Mouse (Mus musculus) forelimb bud, embryonic 11.5 days (tissue): ENCODE results near the gene Creld1.

Experiments
- DNase-seq: peaks from one replicate; pipeline ENCODE4 v3.0.0-alpha.2; 2012; ENCODE audit warnings: low read depth, low spot score

Gene Creld1

DNA sequence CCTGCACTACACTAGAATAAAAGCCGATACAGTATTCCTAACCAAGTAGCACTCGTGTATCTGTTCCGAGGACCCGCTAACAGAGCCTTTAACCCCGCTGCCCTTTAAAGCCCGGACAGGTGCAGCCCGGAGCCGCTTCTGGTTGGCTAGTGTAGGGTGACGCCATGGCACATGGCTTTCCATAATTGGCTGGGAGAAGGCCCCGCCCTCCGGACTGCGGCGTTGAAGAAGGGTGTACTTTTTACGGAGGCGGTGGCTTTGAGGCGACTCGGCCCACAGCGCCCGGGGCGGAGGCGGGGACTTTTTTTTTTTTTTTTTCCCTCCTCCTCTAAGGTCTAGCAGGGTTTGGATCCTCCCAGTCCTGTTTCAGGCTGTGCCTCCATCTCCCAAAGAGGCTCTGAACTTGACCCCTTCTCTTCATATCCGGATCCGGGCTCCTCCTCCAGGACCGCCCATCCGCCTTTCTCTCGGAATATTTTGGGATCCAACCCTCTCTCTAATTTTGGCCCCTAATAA, at the start of gene Creld1:
Gene Creld1, plus strand, starts transcription at position 198 of the 516 bp plus-strand sequence.
- DNase-seq = peak; percentile 89

DNA sequence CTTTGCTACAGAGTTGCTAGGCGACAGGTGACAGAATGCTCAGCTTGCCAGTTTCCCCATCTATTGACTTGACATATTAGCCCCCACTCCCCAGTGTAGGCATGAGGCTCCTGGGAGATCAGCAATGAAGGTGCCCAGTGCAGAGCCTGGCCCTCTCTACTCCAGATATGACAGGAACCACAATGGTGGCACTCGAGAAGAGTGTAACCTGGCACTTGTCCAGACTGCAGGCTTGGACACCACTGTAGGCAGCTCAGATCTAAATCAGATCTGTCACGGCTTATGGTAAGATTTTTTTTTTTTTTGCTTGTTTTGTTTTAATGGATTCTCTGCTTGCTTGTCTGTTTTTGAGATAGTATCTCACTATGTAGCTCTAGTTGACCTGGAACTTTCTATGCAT, 49.4 kb upstream of the Creld1 start:
- no peak for DNase-seq

DNA sequence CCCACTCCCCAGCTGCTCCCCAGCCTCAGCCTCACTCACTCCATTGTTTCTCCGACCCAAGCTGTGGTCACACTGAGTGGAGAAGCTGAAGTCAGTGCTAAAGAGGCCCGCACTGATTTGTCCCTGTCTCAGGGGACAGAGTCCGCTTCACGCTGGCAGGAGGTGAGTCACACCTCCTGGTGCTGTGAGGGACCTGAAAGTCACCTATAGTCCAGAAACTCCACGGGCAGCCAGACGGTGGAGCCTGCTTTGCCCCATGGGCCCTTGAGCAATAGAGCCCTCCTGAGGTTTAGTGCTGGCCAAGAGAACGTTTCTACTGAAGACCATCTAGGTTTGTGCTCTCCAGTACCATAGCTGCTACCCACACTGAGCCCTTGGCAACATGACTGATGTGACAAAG, 48.4 kb upstream of the Creld1 start:
- DNase-seq = no peak

DNA sequence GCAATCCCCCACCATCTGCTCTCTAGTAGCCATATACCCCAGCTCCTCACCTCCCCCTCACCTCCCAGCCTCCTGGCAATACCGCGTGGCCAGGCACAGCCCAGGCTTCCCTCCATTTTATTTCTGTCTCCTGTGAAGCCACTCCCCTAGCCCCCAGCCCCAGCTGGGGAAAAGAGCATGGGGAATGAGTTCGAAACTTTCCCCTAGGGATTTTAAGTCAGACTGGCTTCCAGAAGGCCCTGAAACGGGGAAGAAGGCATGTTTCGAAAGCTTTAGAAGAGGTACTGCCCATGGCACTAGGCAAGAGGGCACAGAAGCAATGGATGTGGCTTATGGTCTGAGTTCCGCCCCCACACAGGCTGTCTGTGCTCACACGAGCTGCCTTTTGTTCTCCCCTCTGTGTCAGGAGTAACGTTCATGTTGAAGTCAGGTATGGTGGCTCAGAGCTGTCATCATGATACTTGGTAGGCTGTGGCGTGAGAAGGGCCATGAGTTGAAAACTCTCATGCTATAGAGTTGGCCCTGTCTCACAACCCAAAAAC, 47.4 kb upstream of the Creld1 start, which contains the start of gene Cidec:
Gene Cidec, minus strand, starts transcription at position 97 of the 542 bp plus-strand sequence.
- no peak for DNase-seq

DNA sequence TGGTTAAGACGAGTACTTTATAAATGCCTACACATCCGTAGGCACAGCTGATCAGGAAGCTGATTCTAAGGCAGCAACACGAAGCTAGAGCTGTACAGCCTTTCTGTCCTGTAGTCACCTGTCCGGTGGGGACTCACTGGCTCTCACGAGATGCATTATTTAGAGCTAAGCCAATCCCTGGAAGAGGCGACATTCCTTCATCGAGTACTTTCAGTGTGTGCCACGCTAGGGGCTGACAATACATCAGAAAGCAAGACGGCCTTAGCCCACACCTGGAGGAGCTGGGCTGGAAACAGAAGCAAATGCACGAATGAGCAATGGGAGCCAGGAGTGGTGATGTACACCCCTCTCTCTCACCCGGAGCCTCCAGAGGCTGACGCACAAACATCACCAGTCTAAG, 46.0 kb upstream of the Creld1 start:
- no peak for DNase-seq

DNA sequence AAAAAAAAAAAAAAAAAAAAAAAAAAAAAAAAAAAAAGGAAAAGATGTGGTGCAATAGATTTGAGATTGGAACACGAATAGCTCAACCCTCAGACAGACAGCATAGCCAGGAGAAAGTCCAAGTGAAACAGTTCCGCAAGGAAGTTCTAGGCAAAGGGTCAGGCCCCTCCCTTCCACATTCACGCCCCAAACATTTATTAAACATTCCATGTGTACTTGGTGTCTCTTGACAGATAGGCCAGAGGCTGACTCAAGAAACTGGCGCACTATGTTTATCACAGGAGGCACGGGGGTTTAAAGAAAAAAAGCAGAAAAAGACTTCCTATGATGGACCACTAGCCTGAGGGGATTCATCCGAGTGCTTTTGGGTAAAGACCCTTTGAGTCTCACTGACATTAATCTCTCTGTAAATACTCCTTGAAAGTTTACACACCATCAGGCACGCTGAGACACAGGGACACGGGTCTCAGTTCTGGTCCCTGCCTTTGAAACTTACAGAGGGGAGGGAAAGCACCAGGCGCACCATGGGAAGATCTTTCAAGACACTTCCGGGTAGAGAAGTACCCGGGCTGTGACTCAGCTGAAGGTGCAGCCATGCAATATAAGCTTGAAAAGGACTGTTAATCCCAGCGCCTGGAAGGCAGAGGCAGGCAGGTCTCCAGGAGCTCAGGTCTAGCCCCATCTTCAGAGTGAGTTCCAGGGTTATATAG, 44.2 kb upstream of the Creld1 start:
- no peak for DNase-seq

DNA sequence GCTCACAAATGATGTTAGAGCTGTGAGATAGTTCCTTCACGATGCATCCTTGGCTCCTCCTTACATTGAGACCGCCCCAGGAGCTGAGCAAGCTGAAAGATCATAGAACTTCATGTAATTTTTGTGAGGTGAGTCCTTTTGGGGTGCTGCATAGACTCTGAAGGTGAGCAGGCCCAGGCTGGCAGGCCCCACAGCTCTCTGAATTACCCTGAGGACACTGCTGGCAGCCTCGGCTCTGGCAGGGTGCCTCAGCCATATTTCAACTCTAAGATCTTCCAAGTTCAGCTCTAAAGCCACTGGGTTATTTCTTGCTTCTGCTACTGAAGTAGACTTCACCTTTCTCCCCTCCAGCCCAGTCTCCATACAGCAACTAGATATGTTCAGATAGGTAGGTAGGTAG, 42.4 kb upstream of the Creld1 start:
- DNase-seq = no peak

DNA sequence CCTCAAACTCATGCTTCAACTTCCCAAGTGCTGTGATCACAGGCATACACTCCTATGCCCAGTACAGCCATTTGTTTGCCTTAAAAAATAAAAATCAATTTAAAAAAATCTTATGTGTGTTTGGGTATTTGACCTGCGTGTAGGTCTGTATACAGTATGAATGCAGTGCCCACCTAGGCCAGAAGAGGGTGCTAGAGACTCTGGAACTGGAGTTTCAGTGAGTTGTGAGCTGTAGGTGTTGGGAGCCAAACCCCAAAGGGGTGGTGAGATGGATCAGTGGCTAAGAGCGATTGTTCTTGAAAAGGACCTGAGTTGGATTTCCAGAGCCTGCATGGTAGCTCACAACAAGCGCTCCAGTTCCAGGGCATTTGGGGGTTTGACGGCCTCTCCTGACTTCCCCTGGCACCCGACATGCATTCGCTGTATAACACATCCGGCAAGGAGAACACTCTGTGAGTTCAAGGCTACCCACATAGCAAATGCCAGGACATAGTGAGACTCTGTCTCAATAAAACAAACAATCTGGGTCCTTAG, 41.9 kb upstream of the Creld1 start:
- DNase-seq = peak; percentile 77

DNA sequence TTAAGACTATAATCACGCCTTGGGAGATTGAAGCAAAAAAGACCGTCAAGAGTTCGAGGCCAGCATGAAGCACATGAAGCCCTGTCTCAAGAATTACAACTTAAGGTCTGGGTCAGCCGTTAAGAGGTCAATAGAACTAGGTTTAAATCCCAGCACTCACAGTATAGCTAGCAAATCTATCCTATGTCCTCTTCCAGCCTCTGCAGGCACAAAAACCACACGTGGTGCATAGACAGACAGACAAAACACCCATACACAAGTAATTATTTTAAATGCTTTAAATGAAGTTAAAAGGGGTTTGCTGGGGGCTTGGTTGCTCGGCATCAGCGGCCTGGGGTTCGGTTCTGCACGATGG, 41.0 kb upstream of the Creld1 start:
- DNase-seq = no peak

DNA sequence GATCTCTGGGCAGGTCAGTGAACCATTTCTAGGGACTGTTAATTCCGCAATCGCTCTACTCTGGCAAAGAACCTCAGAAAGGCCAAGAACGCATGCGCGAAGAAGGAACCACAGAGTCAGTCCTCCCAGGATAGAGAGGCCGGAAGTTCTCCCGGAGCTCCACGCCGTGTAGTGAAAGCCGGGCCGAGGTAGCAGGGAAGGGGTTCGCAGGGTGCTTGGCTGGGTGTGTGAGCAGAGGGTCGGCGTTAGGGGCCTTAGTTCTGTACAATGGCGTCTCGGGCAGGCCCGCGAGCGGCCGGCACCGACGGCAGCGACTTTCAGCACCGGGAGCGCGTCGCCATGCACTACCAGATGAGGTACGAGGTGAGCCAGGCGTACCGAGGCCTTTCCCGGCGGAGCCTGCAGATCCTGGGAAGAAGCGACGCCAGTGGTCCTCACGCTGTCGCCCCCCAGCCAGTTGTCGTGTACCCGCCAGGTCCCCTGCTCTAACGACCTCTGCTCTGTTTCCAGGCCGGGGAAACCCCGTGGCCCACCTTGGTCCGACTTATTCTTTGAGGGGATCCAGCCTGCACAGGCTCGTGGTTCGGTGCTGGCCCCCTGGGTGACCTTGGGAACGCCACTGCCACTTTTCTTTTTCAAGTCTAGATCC, 40.5 kb upstream of the Creld1 start, which contains the start of gene Jagn1:
Gene Jagn1, plus strand, starts transcription at position 128 of the 649 bp plus-strand sequence.
- DNase-seq = peak; percentile 91

DNA sequence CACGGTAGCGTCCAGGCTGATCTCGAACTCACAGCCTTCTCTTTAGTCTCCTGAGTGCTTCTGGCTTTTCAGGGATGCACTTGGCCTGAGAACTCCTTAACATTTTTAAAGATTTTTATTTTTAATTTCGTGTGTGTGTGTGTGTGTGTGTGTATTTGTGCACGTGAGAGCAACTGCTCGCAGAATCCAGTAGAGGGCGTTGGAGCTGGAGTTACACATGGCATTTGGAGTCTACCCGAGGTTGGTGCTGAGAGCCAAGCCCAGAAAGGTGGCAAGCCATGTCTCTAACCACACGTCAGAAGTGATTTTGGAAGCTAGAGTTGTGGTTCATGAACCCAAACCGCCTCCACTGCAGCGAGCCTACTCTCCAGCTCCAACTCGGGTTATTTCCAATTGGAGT, 40.0 kb upstream of the Creld1 start:
- DNase-seq = no peak

DNA sequence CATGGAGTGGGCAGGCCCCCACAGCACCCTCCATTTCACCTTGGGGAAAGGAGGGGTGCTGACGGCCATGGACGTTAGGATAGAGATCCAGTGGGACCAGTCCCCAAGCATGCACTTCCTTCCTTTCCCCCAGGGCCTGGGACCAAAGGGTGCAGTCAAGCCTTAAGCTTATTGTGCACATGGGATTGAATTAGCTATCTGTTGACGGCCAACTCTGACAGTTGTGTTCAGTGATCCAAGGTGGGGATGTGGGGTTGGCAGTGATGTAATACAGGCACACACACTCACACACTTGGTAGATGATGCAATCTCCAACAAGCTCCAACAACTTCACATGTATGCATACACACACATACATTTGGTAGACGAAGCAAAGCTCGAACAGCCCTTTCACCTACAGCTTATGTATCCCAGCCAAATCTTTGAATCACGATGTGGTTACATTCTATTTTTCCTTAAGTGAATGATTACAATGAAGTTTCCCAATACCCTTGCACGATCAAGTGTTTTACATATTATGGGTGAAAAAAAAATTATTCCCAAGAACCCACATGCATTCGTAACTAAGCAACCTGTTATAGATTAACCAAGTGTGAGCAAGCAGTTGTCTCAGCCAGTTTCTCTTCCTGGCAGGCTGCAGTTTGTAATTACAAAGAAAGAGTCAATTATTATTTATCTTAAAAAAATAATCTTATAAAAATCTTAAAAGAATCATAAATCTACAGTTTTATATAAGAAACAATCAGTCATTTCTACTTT, 38.7 kb upstream of the Creld1 start:
- no peak for DNase-seq

DNA sequence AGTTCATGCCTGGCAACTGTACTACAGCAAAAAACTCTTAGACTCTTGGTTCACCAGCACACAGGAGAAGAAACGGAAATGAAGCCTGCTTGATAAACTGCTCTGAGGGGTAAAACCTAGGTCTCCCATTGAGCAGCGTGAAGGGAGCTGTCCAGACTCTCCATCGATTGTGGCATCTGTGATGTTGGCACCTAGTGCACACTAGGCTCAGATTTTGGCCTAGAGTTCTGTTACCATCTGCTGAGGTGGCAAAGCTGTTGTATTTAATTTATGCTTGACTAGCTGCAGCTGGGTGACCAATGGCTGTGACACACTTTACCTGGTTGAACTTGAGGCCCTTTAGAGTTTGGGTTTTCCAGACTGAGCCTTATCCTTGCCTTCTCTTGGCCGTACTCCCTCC, 35.5 kb upstream of the Creld1 start:
- no peak for DNase-seq

DNA sequence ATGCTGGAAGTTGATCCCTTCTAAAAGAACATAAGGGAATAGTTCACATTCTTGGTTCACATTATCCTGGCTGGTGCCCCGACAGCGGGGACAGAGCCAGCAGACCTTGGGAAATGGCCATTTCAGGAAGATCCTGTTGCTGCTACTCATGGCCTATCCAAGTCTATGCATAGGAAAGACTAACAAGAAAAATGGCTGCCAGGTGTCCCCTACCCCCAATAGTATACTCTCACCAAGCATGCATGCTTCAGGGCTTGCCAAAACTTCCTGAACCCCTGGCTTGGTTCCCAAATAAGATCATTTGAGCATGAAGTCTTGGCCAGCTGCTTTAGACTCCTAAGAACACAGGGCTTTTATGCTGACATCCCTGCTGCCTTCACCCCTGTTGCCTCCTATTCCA, 31.3 kb upstream of the Creld1 start:
- no peak for DNase-seq

DNA sequence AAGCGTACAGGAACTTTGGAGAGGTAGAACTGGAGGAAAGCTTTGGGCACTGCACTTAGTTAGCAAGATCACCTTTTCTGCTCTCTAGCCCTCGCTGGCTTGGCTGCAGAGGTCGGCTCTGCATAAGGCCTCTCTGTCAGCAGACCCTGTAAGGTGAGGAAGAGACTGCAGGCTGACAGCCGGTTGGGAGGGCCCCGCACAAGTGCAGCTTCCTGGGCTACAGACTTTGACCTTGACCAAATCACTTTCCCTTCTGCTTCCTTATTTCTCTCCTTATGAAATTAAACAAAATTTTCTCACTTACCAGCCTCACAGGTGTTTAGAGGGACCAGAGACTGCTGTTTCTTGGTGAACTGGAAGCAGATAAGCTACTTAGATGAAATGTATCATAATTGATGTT, 28.1 kb upstream of the Creld1 start:
- DNase-seq = no peak

DNA sequence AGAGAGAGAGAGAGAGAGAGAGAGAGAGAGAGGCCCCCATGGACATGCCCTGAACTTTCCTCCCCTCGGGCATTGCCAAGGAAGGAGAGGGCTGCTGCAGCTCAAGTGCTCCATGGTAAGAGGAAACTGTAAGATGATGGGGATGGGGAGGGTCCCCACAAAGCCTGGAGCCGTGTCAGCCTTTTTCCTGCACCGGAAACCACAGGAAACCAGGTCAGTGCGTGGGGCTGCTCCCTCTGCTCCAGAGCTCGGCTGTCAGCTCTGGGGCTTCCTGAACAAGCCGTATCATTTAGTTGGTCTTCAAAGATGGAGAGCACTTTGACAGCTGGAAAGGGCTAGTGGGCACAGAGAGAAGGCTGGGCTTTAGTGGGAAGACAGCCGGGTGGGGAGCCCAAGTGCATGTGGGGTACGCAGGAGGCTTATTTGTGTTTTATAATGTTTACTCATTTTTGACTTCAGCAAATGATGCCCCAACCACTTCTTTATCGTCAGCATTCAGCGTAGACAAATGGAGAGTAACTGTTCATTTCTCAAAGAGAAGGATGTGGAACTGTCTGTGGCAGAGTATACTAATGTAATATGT, 25.1 kb upstream of the Creld1 start, which contains the start of gene Il17re:
Gene Il17re, plus strand, starts transcription at position 533 of the 583 bp plus-strand sequence.
- no peak for DNase-seq

DNA sequence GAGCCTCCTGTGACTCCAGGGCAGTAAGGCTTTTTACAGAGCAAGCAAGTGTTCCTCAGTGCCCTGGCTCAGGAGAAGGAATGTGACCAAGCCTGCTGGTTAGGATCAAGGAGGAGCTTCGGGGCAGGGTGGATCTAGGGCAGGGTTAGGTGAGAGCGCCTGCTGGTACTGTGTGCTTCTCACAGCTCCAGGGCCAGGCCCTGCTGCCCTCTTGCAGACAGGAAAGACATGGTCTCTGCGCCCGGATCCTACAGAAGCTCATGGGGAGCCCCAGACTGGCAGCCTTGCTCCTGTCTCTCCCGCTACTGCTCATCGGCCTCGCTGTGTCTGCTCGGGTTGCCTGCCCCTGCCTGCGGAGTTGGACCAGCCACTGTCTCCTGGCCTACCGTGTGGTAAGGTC, 24.5 kb upstream of the Creld1 start:
- DNase-seq = no peak

DNA sequence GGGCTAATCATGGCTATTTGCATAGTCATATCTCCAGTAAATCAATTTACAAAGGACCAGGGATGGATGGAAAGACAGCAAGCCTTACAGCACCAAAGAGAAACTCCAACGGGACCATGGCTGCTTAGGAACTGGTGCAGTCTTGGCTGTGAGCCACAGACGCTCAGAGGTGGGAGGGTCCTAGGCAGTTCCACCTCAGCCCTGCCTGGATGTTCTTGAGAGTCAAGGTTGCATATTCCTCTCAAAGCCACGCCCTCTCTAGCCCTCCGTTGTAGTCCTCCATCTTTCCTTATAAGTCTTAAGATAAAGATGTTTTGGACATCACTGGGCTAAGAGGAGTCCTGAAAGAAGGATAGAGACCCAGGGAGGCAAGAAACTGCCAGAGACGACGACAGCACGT, 19.1 kb upstream of the Creld1 start:
- no peak for DNase-seq

DNA sequence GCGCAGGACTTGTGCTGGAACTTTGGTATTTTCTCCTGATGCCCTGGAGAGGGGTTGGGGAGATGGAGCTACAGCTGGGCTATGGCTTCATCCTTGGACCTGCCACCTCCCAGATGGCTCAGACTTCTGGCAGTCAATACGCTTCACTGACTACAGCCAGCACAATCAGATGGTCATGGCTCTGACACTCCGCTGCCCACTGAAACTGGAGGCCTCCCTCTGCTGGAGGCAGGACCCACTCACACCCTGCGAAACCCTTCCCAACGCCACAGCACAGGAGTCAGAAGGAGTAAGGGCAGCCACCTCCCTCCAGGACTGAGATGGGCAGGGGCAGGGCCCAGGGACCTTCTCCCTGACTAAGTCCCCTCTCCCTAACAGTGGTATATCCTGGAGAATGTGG, 17.5 kb upstream of the Creld1 start:
- DNase-seq = no peak

DNA sequence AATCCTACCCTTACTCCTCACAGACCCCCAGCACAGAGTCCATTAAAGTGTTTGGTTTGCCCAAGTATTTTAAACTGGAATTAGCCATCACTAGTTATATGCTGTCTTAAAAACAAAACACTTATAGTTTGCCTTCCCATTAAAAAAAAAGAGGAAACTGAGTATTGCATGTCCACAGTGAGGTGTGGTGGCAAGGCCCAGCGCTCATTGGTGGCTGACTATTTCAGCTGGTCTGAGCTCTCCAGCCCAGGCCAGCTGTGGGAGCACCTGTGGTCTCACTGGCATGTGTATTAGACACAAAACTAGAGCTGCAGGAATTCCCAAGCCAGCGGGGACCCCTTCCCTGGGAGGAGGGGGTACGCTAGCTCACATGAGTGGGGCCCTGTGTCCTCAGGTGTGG, 14.6 kb upstream of the Creld1 start:
- no peak for DNase-seq

DNA sequence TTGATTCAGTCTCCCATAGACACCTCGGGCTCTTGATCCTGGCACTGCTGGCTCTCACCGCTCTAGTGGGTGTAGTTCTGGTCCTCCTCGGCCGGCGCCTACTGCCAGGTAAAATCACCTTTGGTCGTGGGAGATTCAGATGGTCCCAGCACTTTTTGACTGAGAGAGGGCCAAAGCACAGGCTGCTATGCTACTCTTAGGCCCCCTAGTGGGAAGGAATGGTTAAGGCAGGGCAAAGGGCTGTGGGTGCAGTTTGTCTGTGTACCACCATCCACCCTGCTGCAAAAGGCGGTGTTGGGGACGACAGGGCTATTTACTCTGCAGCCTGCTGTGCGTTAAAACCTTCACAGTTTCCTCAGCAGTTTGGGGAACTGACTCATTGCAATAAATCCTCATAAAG, 14.1 kb upstream of the Creld1 start:
- peak; percentile 78 for DNase-seq
